Mouse (Mus musculus) urinary bladder, adult 18-20 months (tissue): Measurements from ENCODE around the gene Sod2.
"Not testable (repeated sequence)": the region's sequence is repeated elsewhere in the genome, so short reads cannot be mapped to it uniquely, and the experiment has no call there.

Source experiments
- DNase-seq, 2 experiments: peaks; one replicate each; pipeline ENCODE4 v3.0.0; 2022; ENCODE audit warnings: low spot score in 2 of 2, mixed read lengths in 2 of 2

Sod2 gene

GRCm38 (mm10) chr17:13009887-13010286 lies 3.2 kb downstream of the Sod2 start:
- no peak for DNase-seq

GRCm38 (mm10) chr17:13013316-13013715 lies 6.7 kb downstream of the Sod2 start:
- DNase-seq: no peak

DNA sequence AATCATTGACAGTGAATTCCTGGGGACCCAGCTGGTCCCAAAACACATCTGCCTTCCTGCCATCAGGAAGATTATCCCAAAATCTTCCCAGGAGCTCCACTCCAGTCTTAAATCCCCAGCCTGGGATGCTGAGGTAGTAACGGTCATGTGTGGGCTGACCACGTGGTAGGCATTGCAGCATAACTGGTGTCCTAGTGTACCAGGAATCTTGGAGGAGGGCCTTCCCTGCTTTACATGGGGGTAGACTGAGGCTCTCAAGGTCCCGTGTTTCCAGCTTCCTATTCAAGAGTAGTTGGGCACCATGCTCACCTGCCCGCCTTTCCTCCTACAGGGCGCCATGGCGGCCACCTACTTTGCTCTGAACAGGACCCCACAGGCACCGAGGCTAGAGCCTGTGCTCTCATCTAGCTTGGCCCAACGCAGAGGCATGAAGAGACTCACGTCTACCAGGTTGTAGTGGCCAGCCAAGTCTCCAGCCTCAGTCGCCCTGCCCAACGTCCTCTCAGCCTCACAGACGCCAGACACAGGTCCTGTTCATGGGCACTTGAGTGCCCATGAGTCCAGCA lies 30.1 kb downstream of the Sod2 start:
- DNase-seq: not testable (repeated sequence)

- DNase-seq: peak; percentile 12 to 29
Observed at GRCm38 (mm10) chr17:13043846-13044673, 37.4 kb downstream of the Sod2 start.

DNA sequence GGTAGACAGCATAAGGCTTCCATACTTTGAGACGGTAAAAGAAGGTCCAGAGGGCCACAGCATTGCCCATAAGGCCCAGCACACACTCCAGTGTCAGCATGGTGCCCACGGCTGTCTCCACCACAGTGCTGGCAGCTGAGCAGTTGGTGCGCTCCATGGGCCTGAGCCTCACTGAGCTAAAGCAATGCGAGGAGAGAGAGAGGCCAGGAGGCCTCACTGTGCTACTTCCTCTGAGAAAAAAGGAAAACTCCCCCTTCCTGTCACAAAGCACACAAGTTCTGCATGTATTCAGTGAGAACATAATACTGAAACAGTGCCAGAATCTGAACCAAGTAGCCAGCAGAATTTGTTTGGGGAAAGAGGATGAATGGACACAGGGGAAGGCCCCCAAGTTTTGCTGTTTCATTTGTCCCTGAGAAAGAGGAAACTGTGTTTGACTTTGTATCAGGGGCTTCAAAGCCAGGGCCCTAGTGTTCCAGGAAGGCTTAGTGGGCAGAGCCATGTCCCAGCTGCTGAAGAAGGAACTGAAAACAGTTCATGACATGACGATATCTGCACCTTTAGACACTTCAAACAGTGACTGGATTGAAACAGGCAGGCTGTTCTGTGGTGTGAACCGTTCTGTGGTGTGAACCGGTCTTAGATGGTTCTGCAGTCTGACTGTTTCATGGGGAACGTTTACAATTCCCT lies 45.6 kb downstream of the Sod2 start, which contains the start of gene Gpr31b:
Gene Gpr31b (minus strand): TSS at position 173 of the 690 bp plus-strand sequence.
- not testable (repeated sequence) for DNase-seq

GRCm38 (mm10) chr17:13060804-13061203 lies 54.2 kb downstream of the Sod2 start, which contains the start of gene Tcp10b:
Tcp10b (plus strand) TSS chr17:13061104.
- DNase-seq: not testable (repeated sequence)

GRCm38 (mm10) chr17:13062882-13063281 lies 56.2 kb downstream of the Sod2 start:
- not testable (repeated sequence) for DNase-seq

DNA sequence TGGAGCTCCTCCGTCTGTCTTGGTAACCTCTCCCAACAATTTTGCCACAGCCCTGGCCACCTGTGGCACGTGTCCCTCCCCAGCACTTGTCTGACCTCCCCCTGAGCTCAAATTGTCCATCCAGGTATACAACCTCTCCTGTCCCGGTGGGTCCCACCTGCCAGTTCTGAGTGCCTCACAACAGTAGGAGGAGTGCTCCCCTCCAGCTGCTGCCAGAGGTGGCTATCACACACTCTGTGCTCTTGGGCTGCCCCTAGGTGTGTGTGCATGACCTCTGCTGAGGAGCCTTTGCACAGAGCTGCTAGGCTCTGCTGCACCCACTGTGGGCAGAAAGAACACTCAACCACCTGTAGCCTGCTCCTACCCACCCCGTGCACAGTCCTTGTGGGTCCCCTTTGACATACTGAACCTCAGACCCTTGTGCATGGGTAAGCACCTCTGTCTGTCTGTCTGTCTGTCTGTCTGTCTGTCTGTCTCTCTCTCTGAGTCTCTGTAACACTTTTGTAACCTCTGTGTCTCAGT lies 61.3 kb downstream of the Sod2 start:
- DNase-seq: not testable (repeated sequence)

DNA sequence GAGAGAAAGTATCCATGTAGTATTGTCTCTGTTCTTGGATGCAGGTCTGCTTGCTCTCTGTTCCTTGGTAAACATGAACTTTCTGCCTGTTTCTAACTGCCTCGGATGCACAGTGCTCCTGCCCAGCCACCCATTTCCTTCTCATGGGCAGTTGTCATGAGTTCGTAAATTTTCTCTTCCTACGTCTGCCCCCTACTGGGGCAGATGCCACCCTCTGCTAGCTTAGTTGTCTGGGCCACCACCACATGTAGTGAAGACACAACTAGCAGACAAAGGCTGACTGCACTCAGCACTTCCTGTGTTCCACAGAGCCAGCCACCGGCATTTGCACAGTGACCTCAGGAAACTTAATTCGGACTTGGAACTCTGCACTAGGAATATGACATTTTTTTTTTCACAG lies 62.6 kb downstream of the Sod2 start:
- DNase-seq: not testable (repeated sequence)
